Mouse (Mus musculus) adipose tissue, adult 10 weeks (tissue): ENCODE measurements around the gene Ccni. TPM values are rescaled to one million over a fixed set of nuclear protein-coding genes. Genes with fewer than 3 reads are reported as not detected.

ENCODE experiments used
- polyA plus RNA-seq: library from polyadenylated mRNA; stranded (reverse); fragments of 350-450 nt; fragmentation: Illumina TruSeq; extraction: RNeasy Lipid Tissue Mini Kit (QIAGEN cat#74804); gene quantifications from one replicate; pipeline ENCODE4 v1.2.3, GENCODE M21; 2014; ENCODE audit warnings: low read depth, low replicate concordance

Gene Ccni
- 218 TPM for polyA plus RNA-seq

DNA sequence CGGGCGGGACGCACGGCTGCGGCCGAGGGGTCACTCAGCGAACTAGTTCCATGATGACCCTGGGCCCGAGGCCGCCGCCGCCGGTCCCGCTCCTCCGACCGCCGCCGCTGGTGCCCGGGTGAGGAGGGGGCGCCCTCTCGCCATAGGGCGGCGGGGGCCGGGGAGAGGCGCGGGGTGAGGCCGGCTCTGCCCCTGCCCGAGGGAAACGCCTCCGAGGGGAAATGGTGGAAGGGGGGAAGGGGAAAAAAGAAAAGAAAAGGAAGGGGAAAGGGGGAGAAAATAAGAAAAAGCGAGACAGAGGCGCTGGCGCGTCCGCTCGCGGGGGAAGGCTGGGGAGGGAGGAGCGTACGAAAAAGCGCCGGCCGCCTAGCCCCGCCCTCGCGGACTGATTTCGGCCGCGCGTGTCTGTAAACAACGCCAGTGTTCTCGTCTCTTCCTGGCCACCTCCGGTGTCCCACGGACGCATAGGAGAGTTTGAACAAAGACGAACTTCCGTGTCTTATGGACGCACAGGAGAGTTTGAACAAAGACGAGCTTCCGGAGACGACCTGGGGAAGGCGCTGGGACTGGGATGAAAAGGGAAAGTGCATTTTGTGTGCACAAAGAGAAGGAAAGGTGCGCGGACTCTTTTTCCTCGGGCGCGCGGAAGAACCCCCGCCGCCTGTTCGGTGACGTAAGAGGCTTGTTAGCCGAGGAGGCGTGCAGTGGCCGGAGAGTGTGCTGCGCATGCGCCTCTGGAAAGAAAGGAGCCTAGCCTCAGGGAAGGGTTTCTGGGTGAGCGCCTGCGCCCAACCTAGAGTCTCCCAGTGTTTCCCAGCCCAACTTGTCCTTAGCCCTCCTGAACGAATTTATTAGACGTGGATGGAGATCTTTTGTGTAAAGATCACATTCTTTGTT is at the start of gene Ccni, which contains the start of gene 2010109A12Rik:
TSS of gene Ccni (minus strand) at position 387 of the 897 bp plus-strand sequence.
TSS of gene 2010109A12Rik (plus strand) at position 410 of the 897 bp plus-strand sequence.

Other genes with a start within 250 kb of the Ccni start
- gene Sowahb, start 161.5 kb downstream of the Ccni start, polyA plus RNA-seq, result 1.1 TPM
- 17.9 TPM for gene Sept11, start 113.1 kb downstream of the Ccni start, polyA plus RNA-seq
- 3.5 TPM for gene 2010109A12Rik, start within 50 bp of the Ccni start, polyA plus RNA-seq
- 34.7 TPM for gene Ccng2, start 60.8 kb upstream of the Ccni start, polyA plus RNA-seq